ENCODE assay signal across 19 mouse cellular contexts in genomic region chr15:4814976-4815375, GRCm38 (mm10).
DNase-seq lines count a peak whose midpoint lies in the region; ATAC-seq and TF ChIP-seq lines count a peak whose summit lies in the region.
"Had no signal": no experiment of that assay in that cellular context is flagged by ENCODE, and none has a peak within 500 bp of the region (broad histone marks: within the 10 kb centered on the region; RNA-seq: fewer than 3 reads in every experiment).

No protein-coding gene starts in this region.

- H3K27me3 ChIP-seq in G1E (ENCODE audit: insufficient read depth, low read length) = no peaks in the 10 kb centered on the region
- H3K27me3 ChIP-seq: CH12.LX; embryonic facial prominence, embryonic 13.5 days; embryonic facial prominence, embryonic 15.5 days; forebrain, embryonic 12.5 days had no signal

- ATAC-seq in G1E (ENCODE audit: extremely low read depth, insufficient number of reproducible peaks, low FRiP score, poor library complexity, severe bottlenecking) = peak; percentile 76
- ATAC-seq in megakaryocyte-erythroid progenitor cell, adult 5-6 weeks (replicated peaks; ENCODE audit: low FRiP score, low TSS enrichment, poor library complexity, severe bottlenecking) = peak; percentile 61
- ATAC-seq: CD4-positive, CD25-positive, alpha-beta regulatory T cell, adult 4 months; forebrain, embryonic 14.5 days; forebrain, embryonic 16.5 days had no signal

- H3K36me3 ChIP-seq in G1E (replicated peaks) = no peaks in the 10 kb centered on the region
- H3K36me3 ChIP-seq: embryonic facial prominence, embryonic 13.5 days; embryonic facial prominence, embryonic 15.5 days; forebrain, embryonic 10.5 days; forebrain, embryonic 12.5 days had no signal

- peak; percentile 11 for DNase-seq in cerebellum, adult 9-10 months
- no peak for DNase-seq in cerebellum, postnatal 4 days (ENCODE audit: low spot score in 2 of 2)
- DNase-seq in G1E (ENCODE audit: low spot score) = peak; percentile 9
- no peak for DNase-seq in lung, postnatal 14 days
- DNase-seq: adrenal gland, adult 2 months; adrenal gland, postnatal 10 days; adrenal gland, postnatal 25 days; B cell, adult 2 months; embryo, embryonic 11 days had no signal

- H3K4me3 ChIP-seq in G1E (ENCODE audit: low read depth, low read length) = no peak overlapping the region
- H3K4me3 ChIP-seq: embryonic facial prominence, embryonic 13.5 days; embryonic facial prominence, embryonic 15.5 days; erythroblast, embryonic 14.5 days; forebrain, embryonic 10.5 days; forebrain, embryonic 12.5 days had no signal

- TF ChIP-seq CTCF in G1E (IDR thresholded peaks at IDR 0.05; ENCODE audit: low read depth, low read length) = no peak

- peaks cover 32% of the 10 kb centered on the region for H3K4me1 ChIP-seq in G1E (ENCODE audit: insufficient read depth, low read depth, low read length)
- H3K4me1 ChIP-seq: embryonic facial prominence, embryonic 13.5 days; embryonic facial prominence, embryonic 15.5 days; forebrain, embryonic 10.5 days; forebrain, embryonic 12.5 days had no signal

- no peaks in the 10 kb centered on the region for H3K9me3 ChIP-seq in G1E (replicated peaks)
- H3K9me3 ChIP-seq: embryonic facial prominence, embryonic 13.5 days; embryonic facial prominence, embryonic 15.5 days; forebrain, embryonic 10.5 days; forebrain, embryonic 12.5 days had no signal

Comparison
In these comparisons a context has a peak if more than half of its experiments do, and no peak if none do; other contexts are left out.
1. DNase-seq: peak in cerebellum, adult 9-10 months (single experiment) and G1E (single experiment); none in cerebellum, postnatal 4 days (0 of 2) and lung, postnatal 14 days (single experiment).